Mouse (Mus musculus): ENCODE results near the gene Slc37a4. TPM values are rescaled to one million over a fixed set of nuclear protein-coding genes. Genes with fewer than 3 reads are reported as not detected.
"Not testable (repeated sequence)": the region's sequence is repeated elsewhere in the genome, so short reads cannot be mapped to it uniquely, and the experiment has no call there.

Slc37a4 gene
- polyA plus RNA-seq, 1 experiment from 2014 or later = 13.4 TPM

- H3K4me1 ChIP-seq = peaks cover 26% of the 10 kb centered on the region
- H3K36me3 ChIP-seq (replicated peaks) = peaks cover 20% of the 10 kb centered on the region
- DNase-seq (ENCODE audit: low spot score); H3K9me3 ChIP-seq; H3K27me3 ChIP-seq (replicated peaks; ENCODE audit: low read depth, poor library complexity, severe bottlenecking); H3K27ac ChIP-seq (replicated peaks); H3K4me3 ChIP-seq: not testable (repeated sequence)
- WGBS = 90% methylated on average over 2 of the region's 2 CpGs
Measured at GRCm38 (mm10) chr9:44377335-44377734, 19.3 kb upstream of the Slc37a4 start.

- H3K4me3 ChIP-seq = peak overlapping the region; percentile 88
- no peaks in the 10 kb centered on the region for H3K27me3 ChIP-seq (replicated peaks; ENCODE audit: low read depth, poor library complexity, severe bottlenecking)
- WGBS = 90% methylated on average over 5 of the region's 5 CpGs
- peaks cover 26% of the 10 kb centered on the region for H3K4me1 ChIP-seq
- no peaks in the 10 kb centered on the region for H3K9me3 ChIP-seq
- peaks cover 29% of the 10 kb centered on the region for H3K36me3 ChIP-seq (replicated peaks)
- DNase-seq (ENCODE audit: low spot score) = no peak
- peak overlapping the region; percentile 93 for H3K27ac ChIP-seq (replicated peaks)
Measured at GRCm38 (mm10) chr9:44378153-44378730, 18.4 kb upstream of the Slc37a4 start.

DNA sequence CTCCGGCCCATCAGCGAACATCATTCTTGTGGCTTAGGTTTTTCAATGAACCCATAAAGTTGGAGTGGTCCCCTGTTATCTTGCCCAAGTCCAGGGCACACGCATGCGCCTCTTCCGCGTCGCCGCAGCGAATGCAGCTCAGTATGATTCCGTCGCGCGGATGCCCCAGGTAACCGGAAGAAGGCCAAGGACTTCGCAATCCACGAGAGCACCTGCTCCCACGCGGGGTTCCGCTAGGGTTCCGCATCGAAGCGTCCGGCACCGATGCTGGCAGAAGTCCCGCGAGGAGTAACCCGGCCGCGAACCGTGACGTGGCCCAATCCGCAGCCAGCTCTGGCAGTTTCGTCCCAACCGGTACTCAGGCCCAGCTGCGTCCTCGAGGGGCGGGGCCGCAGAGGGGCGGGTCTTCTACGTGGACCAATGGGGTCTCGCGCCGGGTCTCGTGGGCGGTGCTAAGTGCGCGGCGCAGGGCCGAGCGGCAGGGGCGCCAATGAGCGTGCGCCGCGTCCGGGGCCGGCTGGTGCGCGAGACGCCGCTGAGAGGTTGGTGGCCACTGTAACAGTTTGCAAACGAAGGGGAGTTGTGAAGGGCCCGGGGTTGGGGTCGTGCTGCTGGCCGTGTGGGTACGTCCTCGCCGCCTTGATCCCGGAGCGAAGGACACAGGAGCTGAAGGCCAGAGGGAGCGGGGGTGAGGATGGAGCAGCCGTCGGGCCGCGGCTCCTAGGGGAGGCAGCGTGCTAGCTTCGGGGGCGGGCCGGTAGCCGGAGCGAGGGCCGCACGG is 17.4 kb upstream of the Slc37a4 start, which contains the start of gene Hyou1:
TSS of gene Hyou1 (plus strand) at position 437 of the 781 bp plus-strand sequence.
- Histone ChIP-seq H3K36me3 (replicated peaks) (peaks cover 39% of the 10 kb centered on the region), H3K4me1 (peaks cover 26% of the 10 kb centered on the region), H3K27ac (replicated peaks) (peak within 1 kb of the TSS; percentile 93), H3K4me3 (peak within 1 kb of the TSS; percentile 88), H3K27me3 (replicated peaks; ENCODE audit: low read depth, poor library complexity, severe bottlenecking) (no peaks in the 10 kb centered on the region), H3K9me3 (no peaks in the 10 kb centered on the region)
- WGBS = under 1% methylated on average over 83 of the region's 83 CpGs
- DNase-seq (ENCODE audit: low spot score) = peak; percentile 100

DNA sequence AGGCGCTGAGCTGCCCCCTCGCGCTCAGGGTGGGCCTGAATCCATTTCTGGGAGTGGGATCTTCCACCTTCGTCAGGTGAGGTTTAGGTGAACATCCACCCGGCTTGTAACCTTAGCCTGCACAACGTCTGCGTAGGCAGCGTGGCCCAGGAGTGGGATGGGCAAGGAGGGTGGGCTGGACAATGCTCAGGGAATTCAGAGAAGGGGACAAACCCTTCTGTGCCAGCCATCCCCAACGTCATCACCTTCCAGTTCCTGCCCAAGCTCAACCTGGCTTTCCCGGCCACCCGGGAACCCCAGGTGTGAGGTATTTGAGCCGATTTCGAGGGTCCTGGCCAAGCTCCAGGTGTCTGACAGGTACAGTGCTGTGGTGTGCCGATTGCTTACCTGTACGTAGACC is 16.8 kb upstream of the Slc37a4 start:
- Histone ChIP-seq H3K9me3 (no peaks in the 10 kb centered on the region), H3K4me3 (peak overlapping the region; percentile 88), H3K27me3 (replicated peaks; ENCODE audit: low read depth, poor library complexity, severe bottlenecking) (no peaks in the 10 kb centered on the region), H3K27ac (replicated peaks) (peak overlapping the region; percentile 93), H3K4me1 (peaks cover 26% of the 10 kb centered on the region), H3K36me3 (replicated peaks) (peaks cover 45% of the 10 kb centered on the region)
- no peak for DNase-seq (ENCODE audit: low spot score)
- 9% methylated on average over 15 of the region's 15 CpGs for WGBS

DNA sequence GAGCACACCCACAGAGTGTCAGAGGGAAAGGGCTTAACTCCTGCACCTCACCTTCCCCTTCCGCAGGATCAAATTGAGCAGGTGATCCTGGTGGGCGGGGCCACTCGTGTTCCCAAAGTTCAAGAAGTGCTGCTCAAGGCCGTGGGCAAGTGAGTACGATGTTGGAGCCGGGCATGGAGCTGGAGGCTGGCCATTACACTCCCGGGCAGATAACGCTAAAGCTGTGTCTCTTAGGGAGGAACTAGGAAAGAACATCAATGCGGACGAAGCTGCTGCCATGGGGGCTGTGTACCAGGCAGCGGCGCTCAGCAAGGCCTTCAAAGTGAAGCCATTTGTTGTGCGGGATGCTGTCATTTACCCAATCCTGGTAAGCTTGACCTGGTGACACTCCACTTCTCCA is 12.1 kb upstream of the Slc37a4 start:
- no peaks in the 10 kb centered on the region for H3K9me3 ChIP-seq
- DNase-seq (ENCODE audit: low spot score) = no peak
- peaks cover 93% of the 10 kb centered on the region for H3K36me3 ChIP-seq (replicated peaks)
- no peak overlapping the region for H3K4me3 ChIP-seq
- no peak overlapping the region for H3K27ac ChIP-seq (replicated peaks)
- H3K27me3 ChIP-seq (replicated peaks; ENCODE audit: low read depth, poor library complexity, severe bottlenecking) = no peaks in the 10 kb centered on the region
- WGBS = 93% methylated on average over 13 of the region's 13 CpGs
- peaks cover 21% of the 10 kb centered on the region for H3K4me1 ChIP-seq

DNA sequence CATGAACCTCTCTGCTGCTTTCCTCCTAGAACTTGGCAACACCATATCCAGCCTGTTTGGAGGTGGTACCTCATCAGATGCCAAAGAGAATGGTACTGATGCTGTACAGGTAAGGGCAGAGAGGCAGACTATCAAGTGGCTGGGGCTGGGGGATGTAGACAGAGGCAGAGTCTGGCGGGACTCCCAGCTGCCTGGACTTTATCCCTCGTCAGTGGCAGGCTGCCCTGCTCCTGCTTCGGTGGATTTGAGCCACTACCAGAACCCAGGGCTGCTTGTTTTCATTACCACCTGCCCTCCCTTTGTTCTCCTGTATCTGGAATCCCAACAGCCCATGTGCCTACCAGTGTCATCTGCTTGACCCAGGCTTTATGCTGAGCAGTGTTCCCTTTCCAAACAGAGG is 9.4 kb upstream of the Slc37a4 start:
- 86% methylated on average over 3 of the region's 3 CpGs for WGBS

DNA sequence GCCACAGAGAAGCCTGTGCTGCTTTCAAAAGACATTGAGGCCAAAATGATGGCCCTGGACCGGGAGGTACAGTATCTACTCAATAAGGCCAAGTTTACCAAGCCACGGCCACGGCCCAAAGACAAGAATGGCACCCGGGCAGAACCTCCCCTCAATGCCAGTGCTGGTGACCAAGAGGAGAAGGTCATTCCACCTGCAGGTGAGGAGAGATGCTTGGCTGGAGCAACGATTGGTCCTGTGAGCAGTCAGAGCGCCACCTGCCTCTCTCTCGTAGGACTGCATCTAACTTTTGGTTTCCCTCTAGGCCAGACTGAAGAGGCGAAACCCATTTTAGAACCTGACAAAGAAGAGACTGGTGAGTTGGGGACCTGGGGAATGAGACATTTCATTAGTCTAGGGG is 7.4 kb upstream of the Slc37a4 start:
- peaks cover 89% of the 10 kb centered on the region for H3K36me3 ChIP-seq (replicated peaks)
- 67% methylated on average over 8 of the region's 8 CpGs for WGBS
- DNase-seq (ENCODE audit: low spot score) = peak; percentile 42
- H3K27me3 ChIP-seq (replicated peaks; ENCODE audit: low read depth, poor library complexity, severe bottlenecking) = no peaks in the 10 kb centered on the region
- H3K27ac ChIP-seq (replicated peaks) = no peak overlapping the region
- no peaks in the 10 kb centered on the region for H3K9me3 ChIP-seq
- H3K4me3 ChIP-seq = no peak overlapping the region
- no peaks in the 10 kb centered on the region for H3K4me1 ChIP-seq

More for the DNA sequence above, 9.4 kb upstream of the Slc37a4 start:
- H3K4me3 ChIP-seq = no peak overlapping the region
- no peaks in the 10 kb centered on the region for H3K4me1 ChIP-seq
- no peak overlapping the region for H3K27ac ChIP-seq (replicated peaks)
- H3K36me3 ChIP-seq (replicated peaks) = peaks cover 100% of the 10 kb centered on the region
- no peaks in the 10 kb centered on the region for H3K27me3 ChIP-seq (replicated peaks; ENCODE audit: low read depth, poor library complexity, severe bottlenecking)
- H3K9me3 ChIP-seq = no peaks in the 10 kb centered on the region
- DNase-seq (ENCODE audit: low spot score) = no peak

- no peak overlapping the region for H3K27ac ChIP-seq (replicated peaks)
- no peak overlapping the region for H3K4me3 ChIP-seq
- DNase-seq (ENCODE audit: low spot score) = peak; percentile 72
- H3K9me3 ChIP-seq = no peaks in the 10 kb centered on the region
- H3K36me3 ChIP-seq (replicated peaks) = peaks cover 67% of the 10 kb centered on the region
- H3K27me3 ChIP-seq (replicated peaks; ENCODE audit: low read depth, poor library complexity, severe bottlenecking) = no peaks in the 10 kb centered on the region
- 47% methylated on average over 4 of the region's 4 CpGs for WGBS
- H3K4me1 ChIP-seq = peaks cover 3% of the 10 kb centered on the region; the same call in 1 of the 2 replicates
Measured at GRCm38 (mm10) chr9:44391466-44391865, 5.2 kb upstream of the Slc37a4 start.

GRCm38 (mm10) chr9:44398087-44398486 is 1.4 kb downstream of the Slc37a4 start:
- peak; percentile 27 for DNase-seq (ENCODE audit: low spot score)

DNA sequence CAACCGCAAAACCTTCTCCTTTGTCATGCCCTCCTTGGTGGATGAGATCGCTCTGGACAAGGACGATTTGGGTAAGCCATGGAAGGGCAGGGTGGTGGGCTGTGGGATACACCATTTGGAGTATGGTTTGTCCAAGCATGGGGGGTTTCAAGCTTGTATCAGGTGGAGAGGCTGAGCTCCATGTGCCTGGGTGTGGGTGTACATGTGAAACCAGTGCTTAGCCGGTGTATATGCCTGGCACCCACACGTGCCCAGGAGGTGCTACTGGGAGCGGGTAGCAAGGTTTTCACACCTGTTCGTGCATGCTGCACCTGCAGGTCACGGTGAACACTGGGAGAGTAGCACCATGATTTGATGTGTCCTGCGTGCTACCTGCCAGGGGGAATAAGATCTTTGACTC is 1.9 kb downstream of the Slc37a4 start:
- Histone ChIP-seq H3K4me1 (peaks cover 26% of the 10 kb centered on the region), H3K9me3 (no peaks in the 10 kb centered on the region), H3K27ac (replicated peaks) (0 out of 2 replicates have a peak overlapping the region, but pooled peaks have one; percentile 44), H3K27me3 (replicated peaks; ENCODE audit: low read depth, poor library complexity, severe bottlenecking) (no peaks in the 10 kb centered on the region), H3K36me3 (replicated peaks) (peaks cover 46% of the 10 kb centered on the region), H3K4me3 (peak overlapping the region; percentile 79)
- DNase-seq (ENCODE audit: low spot score) = no peak
- 85% methylated on average over 9 of the region's 9 CpGs for WGBS

More at GRCm38 (mm10) chr9:44398087-44398486, 1.4 kb downstream of the Slc37a4 start:
- no peaks in the 10 kb centered on the region for H3K9me3 ChIP-seq
- peaks cover 26% of the 10 kb centered on the region for H3K4me1 ChIP-seq
- WGBS = 13% methylated on average over 4 of the region's 4 CpGs
- peak overlapping the region; percentile 44; the same call in 1 of the 2 replicates for H3K27ac ChIP-seq (replicated peaks)
- no peaks in the 10 kb centered on the region for H3K27me3 ChIP-seq (replicated peaks; ENCODE audit: low read depth, poor library complexity, severe bottlenecking)
- H3K4me3 ChIP-seq = peak overlapping the region; percentile 79
- H3K36me3 ChIP-seq (replicated peaks) = peaks cover 43% of the 10 kb centered on the region

DNA sequence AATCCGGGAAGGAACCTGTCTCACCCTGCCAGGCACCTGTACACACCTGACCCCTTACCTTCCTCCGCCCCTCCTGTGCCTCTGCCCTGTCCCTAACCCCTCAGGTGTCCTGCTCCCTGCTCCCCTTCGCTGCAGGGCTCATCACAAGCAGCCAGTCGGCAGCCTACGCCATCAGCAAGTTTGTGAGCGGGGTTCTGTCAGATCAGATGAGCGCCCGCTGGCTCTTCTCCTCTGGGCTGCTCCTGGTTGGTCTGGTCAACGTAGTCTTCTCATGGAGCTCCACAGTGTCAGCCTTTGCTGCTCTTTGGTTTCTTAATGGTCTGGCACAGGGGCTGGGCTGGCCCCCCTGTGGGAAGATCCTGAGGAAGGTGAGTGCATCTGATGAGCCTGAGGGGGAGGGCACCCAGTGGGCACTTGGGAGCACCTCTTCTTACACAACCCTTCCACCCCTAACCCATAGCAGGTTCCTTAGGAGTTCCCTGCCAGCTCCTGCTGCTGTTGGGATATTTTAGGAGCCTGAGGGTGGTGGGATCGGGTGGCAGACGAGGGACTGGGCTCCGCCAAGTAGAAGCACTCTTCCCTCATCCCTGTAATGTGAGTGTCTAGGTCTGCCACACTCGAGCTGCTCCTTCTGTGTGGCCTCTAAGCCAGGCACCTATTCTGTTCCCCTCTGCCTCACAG is 2.6 kb downstream of the Slc37a4 start:
- no peak overlapping the region for H3K27ac ChIP-seq (replicated peaks)
- no peaks in the 10 kb centered on the region for H3K27me3 ChIP-seq (replicated peaks; ENCODE audit: low read depth, poor library complexity, severe bottlenecking)
- no peaks in the 10 kb centered on the region for H3K9me3 ChIP-seq
- WGBS = 85% methylated on average over 13 of the region's 13 CpGs
- H3K36me3 ChIP-seq (replicated peaks) = peaks cover 53% of the 10 kb centered on the region
- DNase-seq (ENCODE audit: low spot score) = no peak
- H3K4me1 ChIP-seq = peaks cover 26% of the 10 kb centered on the region
- H3K4me3 ChIP-seq = no peak overlapping the region

- DNase-seq (ENCODE audit: low spot score) = no peak
- Histone ChIP-seq H3K4me3 (0 out of 2 replicates have a peak overlapping the region, but pooled peaks have one; percentile 16), H3K27ac (replicated peaks) (no peak overlapping the region), H3K4me1 (peaks cover 26% of the 10 kb centered on the region), H3K36me3 (replicated peaks) (peaks cover 58% of the 10 kb centered on the region), H3K9me3 (no peaks in the 10 kb centered on the region), H3K27me3 (replicated peaks; ENCODE audit: low read depth, poor library complexity, severe bottlenecking) (no peaks in the 10 kb centered on the region)
- 93% methylated on average over 6 of the region's 6 CpGs for WGBS
Measured at GRCm38 (mm10) chr9:44399795-44400114, 3.1 kb downstream of the Slc37a4 start.
